Mouse (Mus musculus) adipocyte (in vitro differentiated cells): ENCODE measurements at regions not wholly inside any gene's neighbourhood (a gene's known extent, or its start where the extent isn't known, plus 50 kb on each side); places are given as distances from the start of the nearest gene placed in this dataset.

Source experiments
- DNase-seq: peaks from one replicate; pipeline ENCODE4 v3.0.0-alpha.2; 2016; ENCODE audit warnings: low spot score

GRCm38 (mm10) chr9:59232682-59233081 is 58.7 kb upstream of the Adpgk start:
- DNase-seq = no peak

- no peak for DNase-seq
These were observed 59.4 kb upstream of the Adpgk start for GRCm38 (mm10) chr9:59231947-59232346.

GRCm38 (mm10) chr9:59231186-59231585 is 60.2 kb upstream of the Adpgk start:
- peak; percentile 58 for DNase-seq

GRCm38 (mm10) chr9:59230161-59230560 is 61.2 kb upstream of the Adpgk start:
- peak; percentile 24 for DNase-seq

GRCm38 (mm10) chr9:59227948-59228347 is 63.4 kb upstream of the Adpgk start:
- DNase-seq = no peak

- no peak for DNase-seq
These were observed 65.0 kb upstream of the Adpgk start for GRCm38 (mm10) chr9:59226361-59226760.

- no peak for DNase-seq
These were observed 72.1 kb upstream of the Adpgk start for GRCm38 (mm10) chr9:59219277-59219676.

GRCm38 (mm10) chr9:59202654-59203514 is 88.5 kb upstream of the Adpgk start:
- DNase-seq = no peak

GRCm38 (mm10) chr9:59199495-59200196 is 91.7 kb upstream of the Adpgk start:
- peak; percentile 15 for DNase-seq

GRCm38 (mm10) chr9:59198221-59198875 is 93.0 kb upstream of the Adpgk start:
- no peak for DNase-seq

GRCm38 (mm10) chr9:59197506-59197905 is 93.9 kb upstream of the Adpgk start:
- DNase-seq = no peak

GRCm38 (mm10) chr9:59193971-59194370 is 97.4 kb upstream of the Adpgk start:
- no peak for DNase-seq

GRCm38 (mm10) chr9:59189141-59189540 is 102.2 kb upstream of the Adpgk start:
- DNase-seq = peak; percentile 93

- DNase-seq = peak; percentile 59
These were observed 102.9 kb upstream of the Adpgk start for GRCm38 (mm10) chr9:59188411-59188810.

GRCm38 (mm10) chr9:59186326-59186725 is 105.0 kb upstream of the Adpgk start:
- DNase-seq = no peak

- no peak for DNase-seq
These were observed 107.3 kb upstream of the Adpgk start for GRCm38 (mm10) chr9:59184089-59184488.

- peak; percentile 12 for DNase-seq
These were observed 108.5 kb upstream of the Adpgk start for GRCm38 (mm10) chr9:59182906-59183305.

- DNase-seq = peak; percentile 40
These were observed 108.9 kb upstream of the Adpgk start for GRCm38 (mm10) chr9:59182490-59182889.

GRCm38 (mm10) chr9:59171576-59171975 is 119.8 kb upstream of the Adpgk start:
- DNase-seq = no peak

GRCm38 (mm10) chr9:59163390-59163976 is 127.2 kb upstream of the Neo1 start:
- no peak for DNase-seq

GRCm38 (mm10) chr9:59162954-59163353 is 126.7 kb upstream of the Neo1 start:
- no peak for DNase-seq

- no peak for DNase-seq
These were observed 121.4 kb upstream of the Neo1 start for GRCm38 (mm10) chr9:59157663-59158062.
